Mouse (Mus musculus) ES-E14 (cell line): Measurements from ENCODE around the gene Slco6c1.

ENCODE experiments used
- ZC3H11A ChIP-seq: IDR thresholded peaks from 2 replicates; pipeline ENCODE4 v1.6.1; 2012; ENCODE audit warnings: low read depth, mild to moderate bottlenecking, inconsistent platforms, low read length, borderline replicate concordance
- ZNF384 ChIP-seq: IDR thresholded peaks from 2 replicates; pipeline ENCODE4 v1.6.1; 2012; ENCODE audit warnings: low read depth, low read length, inconsistent platforms

GRCm38 (mm10) chr1:97128201-97128600 lies at the start of gene Slco6c1:
- TF ChIP-seq ZC3H11A (no peak), ZNF384 (no peak)
